Mouse (Mus musculus): ENCODE measurements at regions not wholly inside any gene's neighbourhood (a gene's known extent, or its start where the extent isn't known, plus 50 kb on each side); places are given as distances from the start of the nearest gene placed in this dataset.
"Not testable (repeated sequence)": the region's sequence is repeated elsewhere in the genome, so short reads cannot be mapped to it uniquely, and the experiment has no call there.

DNA sequence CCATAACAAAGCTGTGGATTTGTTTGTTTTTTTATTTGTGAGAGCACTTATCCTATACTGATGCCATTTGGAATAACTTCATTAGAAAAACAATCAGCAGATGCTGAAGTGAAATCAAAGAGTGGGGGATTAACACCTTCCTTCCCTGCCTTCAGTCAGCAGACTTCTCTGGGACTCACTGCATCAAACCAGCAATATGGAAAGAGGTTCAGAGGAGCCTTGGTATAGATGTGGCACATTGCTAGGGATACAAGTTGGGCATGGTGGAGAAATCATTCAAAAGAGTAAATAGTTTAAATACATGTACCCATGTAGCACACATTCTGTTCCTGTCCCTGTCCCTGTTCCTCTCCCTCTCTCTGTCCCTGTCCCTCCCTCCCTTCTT, 364.0 kb upstream of the Rgs18 start:
- no peak for DNase-seq (ENCODE audit: low read depth, low spot score)

GRCm38 (mm10) chr1:145138452-145139266, 363.4 kb upstream of the Rgs18 start:
- DNase-seq (ENCODE audit: low read depth, low spot score): no peak

GRCm38 (mm10) chr1:145131020-145131419, 355.8 kb upstream of the Rgs18 start:
- DNase-seq (ENCODE audit: low read depth, low spot score): no peak

DNA sequence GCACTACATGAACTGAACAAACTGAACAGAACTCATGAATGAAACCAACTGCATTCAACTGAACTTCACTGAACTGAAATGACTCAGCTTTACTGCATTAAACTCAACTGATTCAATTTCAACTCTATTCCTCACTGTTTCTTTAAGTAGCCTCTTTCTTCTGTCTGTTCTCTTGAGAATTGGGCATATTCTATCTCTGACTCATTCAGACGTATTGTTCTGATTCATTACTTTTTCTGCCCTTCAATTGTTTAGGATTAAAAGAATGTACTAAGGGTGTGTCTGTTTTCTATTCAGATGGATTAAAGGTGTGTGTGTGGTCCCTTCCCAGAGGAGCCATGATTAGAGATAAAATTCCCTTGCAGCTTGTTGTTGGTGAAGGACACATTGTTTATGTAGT, 337.9 kb upstream of the Rgs18 start:
- DNase-seq (ENCODE audit: low read depth, low spot score): no peak

DNA sequence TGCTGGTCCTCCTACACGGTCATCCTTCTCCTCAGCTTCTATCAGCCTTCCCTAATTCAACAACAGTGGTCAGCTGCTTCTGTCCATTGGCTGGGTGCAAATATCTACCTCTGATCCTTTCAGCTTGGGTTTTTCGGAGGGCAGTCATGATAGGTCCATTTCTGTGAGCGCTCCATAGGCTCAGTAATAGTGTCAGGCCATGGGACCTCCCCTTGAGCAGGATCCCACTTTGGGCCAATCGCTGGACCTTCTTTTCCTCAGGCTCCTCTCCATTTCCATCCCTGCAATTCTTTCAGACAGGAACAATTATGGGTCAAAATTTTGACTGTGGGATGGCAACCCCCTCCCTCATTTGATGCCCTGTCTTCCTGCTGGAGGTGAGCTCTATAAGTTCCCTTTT, 331.5 kb upstream of the Rgs18 start:
- not testable (repeated sequence) for DNase-seq (ENCODE audit: low read depth, low spot score)

- peak; percentile 26 for DNase-seq (ENCODE audit: low read depth, low spot score)
Measured at GRCm38 (mm10) chr1:145065255-145065854, 290.1 kb upstream of the Rgs18 start.

- no peak for DNase-seq (ENCODE audit: low read depth, low spot score)
Measured at GRCm38 (mm10) chr1:145064384-145064783, 289.1 kb upstream of the Rgs18 start.

DNA sequence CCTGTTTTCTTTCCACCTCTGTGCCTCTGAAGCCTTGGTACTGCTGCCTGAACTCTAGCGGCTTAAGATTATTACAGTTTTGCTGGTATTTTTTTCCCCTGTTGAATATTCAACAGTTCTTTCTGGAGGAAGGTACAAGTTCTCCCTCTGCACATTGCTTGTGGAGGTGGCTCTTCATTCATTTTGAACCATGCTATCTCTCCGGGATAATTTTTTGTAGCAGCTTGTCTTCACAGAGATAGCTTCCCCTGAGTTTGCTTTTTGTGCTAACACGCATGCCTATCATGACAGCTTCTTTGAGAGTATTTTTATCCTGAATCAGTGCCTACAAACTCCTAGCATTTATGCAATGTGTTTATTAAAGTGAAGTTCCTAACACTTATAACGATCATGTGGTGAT, 240.4 kb upstream of the Rgs18 start:
- no peak for DNase-seq (ENCODE audit: low read depth, low spot score)

DNA sequence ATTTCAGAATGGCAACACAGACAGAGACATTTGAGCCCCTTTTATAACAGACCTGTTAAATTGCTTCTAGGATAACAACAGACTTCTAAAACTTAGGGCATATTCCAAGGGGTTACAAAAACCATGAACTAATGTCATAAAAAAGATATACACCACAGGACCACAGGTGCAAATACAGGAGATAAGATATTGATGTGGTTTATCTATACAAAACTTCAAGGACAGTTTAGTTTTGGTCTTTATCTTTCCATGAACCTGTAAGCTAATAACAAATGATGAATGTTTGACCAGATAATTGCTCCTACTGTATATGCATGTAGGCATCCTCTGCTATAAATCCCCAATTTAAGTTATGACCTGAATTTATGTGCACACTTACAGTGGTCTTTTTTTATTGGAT, 235.6 kb upstream of the Rgs18 start:
- no peak for DNase-seq (ENCODE audit: low read depth, low spot score)

GRCm38 (mm10) chr1:144978167-144978566, 202.9 kb upstream of the Rgs18 start:
- no peak for DNase-seq (ENCODE audit: low read depth, low spot score)

DNA sequence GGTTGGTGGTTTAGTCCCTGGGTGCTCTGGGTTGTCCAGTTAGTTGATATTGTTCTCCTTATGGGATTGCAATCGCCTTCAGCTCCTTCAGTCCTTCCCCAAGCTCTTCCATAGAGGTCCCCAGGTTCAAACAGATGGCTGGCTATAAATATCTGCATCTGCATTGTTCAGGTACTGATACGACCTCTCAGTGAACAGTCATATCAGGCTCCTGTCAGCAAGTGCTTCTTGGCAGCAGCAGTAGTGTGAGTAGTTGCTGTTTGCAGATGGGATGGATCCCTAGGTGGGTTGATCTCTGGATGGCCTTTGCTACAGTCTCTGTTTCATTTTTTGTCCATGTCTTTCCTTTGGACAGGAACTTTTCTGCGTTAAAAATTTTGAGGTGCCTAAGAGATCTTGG, 190.5 kb upstream of the Rgs18 start:
- no peak for DNase-seq (ENCODE audit: low read depth, low spot score)

GRCm38 (mm10) chr1:144939006-144939405, 163.8 kb upstream of the Rgs18 start:
- DNase-seq (ENCODE audit: low read depth, low spot score): no peak

GRCm38 (mm10) chr1:144926136-144926535, 150.9 kb upstream of the Rgs18 start:
- no peak for DNase-seq (ENCODE audit: low read depth, low spot score)

GRCm38 (mm10) chr1:144916568-144916967, 141.3 kb upstream of the Rgs18 start:
- no peak for DNase-seq (ENCODE audit: low read depth, low spot score)

DNA sequence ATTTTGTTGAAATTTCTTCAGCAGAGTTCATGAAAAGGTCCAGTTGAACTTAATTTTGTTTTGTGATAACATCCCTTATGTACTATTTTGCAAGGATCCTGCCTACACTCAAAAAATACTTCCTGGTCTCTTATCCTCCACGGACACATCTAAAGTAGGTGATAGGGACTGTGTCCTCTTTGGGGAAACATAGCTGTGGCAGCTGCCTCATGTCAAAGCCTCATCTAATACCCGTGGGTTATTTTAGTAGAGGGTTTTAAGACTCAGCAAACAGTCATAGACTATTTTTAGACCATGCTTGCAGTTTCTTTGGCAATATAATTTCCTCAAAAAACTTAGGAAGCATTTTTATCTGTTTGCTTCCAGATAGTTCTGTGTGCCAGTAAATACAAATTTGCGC, 127.8 kb upstream of the Rgs18 start:
- DNase-seq (ENCODE audit: low read depth, low spot score): no peak

DNA sequence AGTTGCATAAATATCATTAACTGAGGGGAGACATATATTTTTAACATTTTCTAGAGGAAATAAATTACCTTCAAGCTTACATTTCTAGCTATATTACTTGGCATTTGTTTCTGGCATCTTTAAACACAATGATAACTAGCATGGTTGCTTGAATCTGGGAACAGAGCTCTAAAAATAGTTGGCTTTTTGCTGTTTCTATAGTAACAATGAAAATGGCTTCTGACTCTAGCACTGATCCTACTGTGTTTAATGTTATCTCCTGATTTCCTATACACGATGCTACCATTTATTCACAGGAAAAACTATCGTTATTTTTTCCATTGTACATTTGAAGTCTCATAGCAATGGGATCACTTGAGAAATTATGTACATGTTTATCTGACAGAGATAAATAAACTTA, 108.4 kb upstream of the Rgs18 start:
- DNase-seq (ENCODE audit: low read depth, low spot score): no peak

DNA sequence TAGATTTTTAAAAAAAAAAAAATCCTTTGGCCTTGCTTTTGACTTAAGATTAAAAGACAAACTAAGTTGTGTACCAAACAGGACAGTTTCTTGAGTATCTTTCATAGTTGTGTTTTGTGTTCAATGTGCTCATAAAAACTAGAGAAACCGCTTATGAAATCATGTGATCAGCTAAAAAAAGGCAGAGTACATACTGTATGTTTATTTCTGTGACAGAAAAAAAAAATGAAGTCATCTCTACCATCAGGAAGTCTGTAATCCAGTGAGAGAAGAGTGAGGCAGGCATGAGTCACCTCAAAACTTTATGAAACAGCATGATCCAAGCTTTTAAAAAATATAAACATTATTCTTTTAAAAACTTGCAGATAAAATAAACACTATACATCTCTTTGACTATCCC, 86.9 kb upstream of the Rgs18 start:
- DNase-seq (ENCODE audit: low read depth, low spot score): no peak
